Mouse (Mus musculus): Measurements from ENCODE around the gene Ly6g6f. TPM values are rescaled to one million over a fixed set of nuclear protein-coding genes. Genes with fewer than 3 reads are reported as not detected.

Gene Ly6g6f
- polyA plus RNA-seq, 2 experiments from 2014 or later = not detected

DNA sequence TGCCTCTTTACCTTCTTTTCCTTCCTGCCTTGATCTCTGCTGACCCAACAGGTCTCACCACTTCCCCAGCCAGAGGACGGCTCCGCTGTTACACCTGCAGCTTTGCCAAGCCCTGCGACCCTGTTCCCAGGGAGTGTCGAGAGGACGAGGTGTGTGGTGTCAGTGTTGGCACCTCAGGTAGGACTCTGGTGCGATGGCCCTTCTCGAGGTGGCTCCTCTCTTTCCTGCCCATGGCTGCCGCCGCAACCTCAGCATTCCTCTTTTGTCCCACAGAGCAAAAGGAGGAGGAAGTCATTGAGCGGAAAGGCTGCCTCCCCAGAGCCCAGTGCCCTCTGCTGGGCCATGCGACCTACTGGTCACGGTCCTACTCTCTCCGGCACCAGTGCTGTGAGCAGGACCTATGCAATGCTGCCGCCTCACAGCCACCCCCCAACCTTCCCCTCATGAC is 7.6 kb downstream of the Ly6g6f start, which contains the start of gene Ly6g6d:
Gene Ly6g6d (minus strand): TSS at position 280 of the 448 bp plus-strand sequence.
- ATAC-seq = no peak

DNA sequence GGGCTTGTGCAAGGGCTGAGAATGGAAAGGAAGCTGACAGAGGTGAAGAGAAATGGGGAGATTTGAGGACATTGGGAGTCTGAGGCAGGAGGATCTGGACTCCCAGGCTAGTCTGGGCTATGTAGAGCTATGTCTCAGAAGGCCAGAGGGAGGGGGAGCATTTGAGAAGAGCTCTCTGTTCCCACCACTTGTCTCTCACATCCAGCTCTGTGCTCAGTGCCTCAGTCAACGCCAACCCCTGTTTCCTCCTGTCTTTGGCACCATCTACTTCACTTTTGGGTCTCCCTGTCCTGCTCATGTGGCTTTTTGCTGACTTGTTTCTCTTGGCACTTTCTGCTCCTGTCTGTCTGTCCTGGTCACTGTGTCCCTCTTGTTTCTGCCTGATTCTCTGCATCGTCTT is 8.1 kb downstream of the Ly6g6f start:
- ATAC-seq = no peak

DNA sequence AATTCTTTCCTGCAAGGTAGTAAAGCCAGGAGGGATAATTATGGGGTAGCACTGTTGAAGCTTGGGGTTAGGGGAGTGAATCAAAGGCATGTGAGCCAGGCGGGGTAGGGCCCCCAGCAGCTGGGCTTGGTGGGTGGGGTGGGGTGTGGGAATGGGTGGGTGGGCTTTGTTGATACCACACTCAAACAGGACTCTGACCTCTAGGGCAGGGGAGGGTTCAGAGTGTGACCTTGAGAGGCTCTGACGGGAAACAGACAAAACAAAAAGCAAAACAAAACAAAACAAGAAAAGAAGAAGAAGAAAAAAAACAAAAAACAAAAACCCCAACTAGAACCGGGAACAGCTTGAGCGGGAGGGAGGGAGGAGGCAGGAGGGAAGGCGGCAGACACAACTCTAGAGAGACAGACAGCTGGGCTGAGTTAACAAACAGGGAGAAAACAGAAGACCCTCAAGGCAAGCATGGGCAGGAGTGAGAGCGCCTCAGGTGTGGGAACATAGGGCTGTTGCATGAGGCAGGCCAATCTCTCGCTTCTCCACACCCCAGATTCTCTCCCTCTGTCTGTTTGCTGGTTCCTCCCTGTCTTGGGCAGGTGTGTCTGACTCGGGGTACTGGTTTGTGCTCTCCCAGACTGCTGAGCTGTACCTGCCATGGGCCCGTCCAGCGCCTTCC is 8.8 kb downstream of the Ly6g6f start, which contains the start of gene Ly6g6e:
Gene Ly6g6e (plus strand): TSS at position 396 of the 670 bp plus-strand sequence.
- ATAC-seq = no peak

DNA sequence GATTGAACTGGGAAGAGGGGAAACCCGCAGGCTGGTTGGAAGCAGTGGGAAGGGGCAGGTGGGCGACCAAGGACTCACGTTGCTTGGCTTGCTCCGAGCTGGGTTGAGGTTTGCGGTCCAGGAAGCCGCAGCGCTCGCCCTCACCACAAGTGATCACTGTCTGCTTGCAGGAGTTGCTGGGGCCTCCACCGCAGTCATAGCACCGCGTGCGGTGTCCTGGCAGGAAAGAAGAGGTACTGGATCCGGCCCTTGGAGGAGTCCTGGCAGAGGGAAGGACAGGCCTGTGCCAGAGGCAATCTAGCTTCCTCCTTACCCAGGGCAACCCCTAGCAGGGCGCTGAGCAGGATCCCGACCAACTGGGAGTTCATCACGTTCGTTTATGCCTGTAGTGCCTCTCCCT is 11.3 kb downstream of the Ly6g6f start:
- no peak for ATAC-seq

DNA sequence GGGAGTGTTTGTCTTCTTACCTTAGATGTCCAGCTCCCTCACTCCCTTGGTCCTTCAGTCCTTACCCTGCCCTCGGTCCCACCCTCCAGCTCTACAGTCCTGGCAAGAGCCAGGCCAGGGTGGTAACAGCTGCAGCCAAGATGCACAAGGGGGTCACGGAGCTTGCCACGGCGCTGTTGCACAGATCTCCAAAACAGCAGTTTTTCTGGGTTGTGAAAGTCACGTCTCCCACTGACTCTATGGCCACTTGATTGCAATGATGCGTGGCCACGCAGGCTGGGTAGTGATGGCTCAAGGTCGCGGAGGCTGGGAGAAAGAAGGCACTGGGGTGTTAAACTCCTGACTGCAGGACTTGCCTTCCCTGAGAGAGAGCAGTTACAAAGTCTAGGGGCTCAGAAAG is 14.0 kb downstream of the Ly6g6f start:
- no peak for ATAC-seq

DNA sequence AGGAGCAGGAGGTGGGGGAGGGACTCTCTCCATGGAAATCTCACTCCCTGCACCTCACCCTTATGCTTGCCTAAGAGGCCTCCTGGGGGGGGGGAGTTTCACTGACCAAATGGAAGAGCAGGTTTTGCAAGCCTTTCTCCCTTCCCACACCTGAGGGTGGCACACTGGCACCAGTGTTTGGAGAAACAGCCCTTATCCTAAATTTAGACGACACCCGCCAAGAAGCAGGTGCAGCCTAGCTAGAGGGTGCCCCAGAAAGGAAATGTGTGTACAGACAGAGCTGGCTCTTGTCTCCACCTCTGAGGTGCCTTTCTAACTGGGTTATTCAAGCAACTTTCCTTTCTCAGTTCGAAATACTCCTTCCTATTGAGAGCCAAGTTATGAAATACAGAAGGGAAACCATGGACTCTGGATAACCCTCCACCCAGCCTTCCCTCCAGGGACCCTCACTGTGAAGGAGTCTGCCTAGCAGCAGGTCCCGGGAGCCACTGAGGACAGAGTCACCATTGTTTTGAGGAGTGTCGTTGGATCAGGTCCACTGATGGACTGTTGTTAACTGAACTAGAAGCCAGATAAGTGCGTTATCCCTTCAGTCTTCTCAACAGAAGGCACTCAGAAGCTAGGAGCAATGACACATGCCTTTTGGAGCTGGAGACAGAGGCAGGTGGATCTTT is 14.7 kb downstream of the Ly6g6f start:
- no peak for ATAC-seq

DNA sequence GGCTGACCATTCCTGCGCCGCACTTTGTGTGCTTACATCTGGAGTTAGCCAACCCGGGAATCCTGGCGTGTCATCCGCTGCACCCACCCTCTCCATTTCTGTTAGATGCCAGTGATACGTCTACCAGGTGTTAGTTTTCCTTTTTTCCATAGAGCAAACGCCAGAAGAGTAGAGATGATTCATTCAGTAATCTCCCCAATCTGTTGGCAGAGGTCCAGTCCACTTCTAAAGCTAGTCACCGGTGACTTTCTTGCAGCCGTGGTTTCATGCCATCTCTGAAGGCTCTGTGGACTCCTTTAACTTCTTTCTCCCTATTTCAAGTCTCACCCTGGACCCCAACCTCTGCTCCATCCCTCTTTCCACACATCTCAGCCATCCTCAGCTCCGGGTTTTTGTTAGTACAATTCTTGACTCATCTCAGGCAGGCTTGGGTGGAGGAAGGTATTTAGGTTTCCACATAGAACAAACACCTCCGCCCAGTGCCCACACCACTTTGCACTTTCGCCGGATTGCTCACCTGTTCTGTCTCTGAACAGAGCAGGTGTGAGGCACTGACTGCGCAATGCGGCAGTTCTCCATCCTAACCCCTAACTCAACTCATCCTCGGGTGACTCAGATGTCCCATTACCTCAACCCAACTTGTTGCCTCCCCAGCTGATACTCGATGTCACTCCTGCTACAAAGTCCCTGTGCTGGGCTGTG is 17.0 kb downstream of the Ly6g6f start:
- ATAC-seq = no peak

DNA sequence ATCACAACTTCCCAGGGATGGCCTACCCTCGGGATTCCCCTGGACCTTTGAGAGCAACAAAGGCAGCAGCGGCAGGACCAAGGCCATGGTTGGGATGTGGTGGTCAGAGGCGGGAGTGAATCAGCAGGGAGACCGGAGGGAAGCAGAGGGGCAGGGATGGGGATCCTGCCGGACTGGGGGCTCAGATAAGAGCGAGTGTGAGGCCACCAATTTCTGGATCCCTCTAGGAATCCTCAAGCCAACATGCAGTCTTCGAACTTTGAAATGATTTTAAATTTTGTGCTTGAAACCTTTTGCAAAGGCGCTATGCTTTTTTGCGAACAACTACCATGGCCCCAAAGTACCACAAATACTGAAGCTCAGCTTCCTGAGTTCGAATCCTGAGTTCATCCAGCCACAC is 19.3 kb downstream of the Ly6g6f start, which contains the start of gene Mpig6b:
Gene Mpig6b (minus strand): TSS at position 101 of the 400 bp plus-strand sequence.
- no peak for ATAC-seq

DNA sequence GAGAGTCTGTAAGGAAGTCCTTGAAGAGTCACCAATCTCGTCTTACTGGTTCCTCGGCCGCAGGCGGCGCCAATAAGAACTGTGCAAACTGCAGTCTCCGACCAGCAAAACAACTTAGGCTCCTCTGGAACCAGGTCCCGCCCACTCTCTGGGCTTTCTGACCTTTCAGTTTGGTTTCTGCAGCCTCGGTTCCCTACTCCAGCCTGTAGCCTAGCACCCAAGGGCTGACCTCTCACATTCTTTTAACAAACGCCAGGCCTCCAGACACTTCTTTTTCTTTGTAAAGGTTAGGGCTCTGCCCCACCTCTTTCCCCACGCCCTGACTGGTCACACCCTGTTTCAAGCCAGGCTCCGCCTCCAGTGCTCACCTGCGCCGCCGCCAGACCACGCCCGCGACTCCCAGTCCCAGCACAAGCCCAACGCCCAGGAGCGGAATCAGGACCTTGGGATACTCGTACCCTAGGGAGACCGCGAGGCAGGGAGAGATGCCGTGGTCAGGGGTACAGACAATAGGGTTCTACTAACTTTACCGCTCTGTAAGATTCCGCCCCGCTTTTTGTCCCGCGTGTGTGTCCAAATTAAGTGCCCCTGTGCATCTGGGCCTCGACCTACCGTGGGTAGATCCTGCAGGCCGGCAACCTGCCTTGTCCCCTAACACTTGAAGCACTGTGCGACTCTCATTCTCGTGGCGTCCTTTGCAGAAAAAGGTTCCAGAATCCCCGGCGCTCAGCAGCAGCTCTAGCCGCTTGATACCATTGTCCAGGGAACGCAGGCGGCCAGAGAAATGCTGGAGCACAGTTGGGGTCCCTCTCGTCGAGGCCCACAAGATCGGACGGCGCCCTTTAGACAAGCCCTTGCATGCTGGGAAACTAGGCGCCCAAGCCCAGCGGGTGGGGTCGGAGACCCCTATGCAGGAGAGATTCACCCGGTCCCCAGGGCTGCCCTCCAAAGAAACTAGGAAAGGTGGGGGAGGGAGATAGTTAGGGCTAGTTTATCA is 20.2 kb downstream of the Ly6g6f start, which contains the start of gene Ly6g6c:
Gene Ly6g6c (plus strand): TSS at position 438 of the 997 bp plus-strand sequence.
- peak; percentile 64 for ATAC-seq

DNA sequence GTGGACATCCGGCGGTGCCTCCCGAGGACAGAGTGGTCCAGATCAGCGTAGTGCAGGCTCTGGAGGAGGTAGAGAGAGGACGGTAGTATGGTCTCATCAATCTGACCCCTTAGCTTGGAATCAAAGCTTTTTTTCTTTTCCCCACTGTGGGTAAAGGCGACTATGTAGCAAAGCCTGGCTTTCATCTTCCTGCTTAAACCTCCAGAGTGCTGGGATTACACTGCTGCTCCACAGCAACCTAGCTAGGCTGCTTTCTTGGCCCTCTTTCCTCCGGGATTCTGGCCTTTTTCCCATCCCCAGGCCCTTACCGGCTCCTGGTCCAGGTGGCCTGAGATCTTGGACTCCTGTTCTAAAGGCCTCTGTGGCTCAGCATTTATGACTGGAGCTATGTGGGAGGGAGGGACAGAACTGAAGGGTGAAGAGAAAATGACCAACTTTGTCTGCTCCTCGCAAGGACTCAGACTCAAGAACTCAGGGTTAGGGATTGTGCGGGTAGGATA is 21.0 kb downstream of the Ly6g6f start:
- no peak for ATAC-seq

DNA sequence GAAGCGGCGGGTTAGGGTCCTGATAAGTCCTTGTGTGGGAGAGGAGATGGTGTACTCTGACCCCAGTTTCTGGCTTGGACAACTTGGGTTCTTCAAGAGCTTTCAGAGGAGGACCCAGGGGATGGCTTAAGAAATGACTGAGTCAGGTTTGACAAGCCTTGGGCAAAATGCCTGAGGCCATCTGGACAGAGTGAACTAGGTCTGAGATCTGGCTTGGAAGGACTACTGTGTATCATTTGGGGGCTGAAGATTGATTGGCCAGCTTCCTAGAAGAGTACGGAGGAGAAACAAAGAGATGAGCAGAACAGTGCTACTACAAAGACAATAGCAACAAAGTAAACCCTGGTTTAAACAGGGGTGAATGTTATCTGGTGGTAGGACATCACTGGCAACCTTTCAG is 21.9 kb downstream of the Ly6g6f start:
- ATAC-seq = no peak

DNA sequence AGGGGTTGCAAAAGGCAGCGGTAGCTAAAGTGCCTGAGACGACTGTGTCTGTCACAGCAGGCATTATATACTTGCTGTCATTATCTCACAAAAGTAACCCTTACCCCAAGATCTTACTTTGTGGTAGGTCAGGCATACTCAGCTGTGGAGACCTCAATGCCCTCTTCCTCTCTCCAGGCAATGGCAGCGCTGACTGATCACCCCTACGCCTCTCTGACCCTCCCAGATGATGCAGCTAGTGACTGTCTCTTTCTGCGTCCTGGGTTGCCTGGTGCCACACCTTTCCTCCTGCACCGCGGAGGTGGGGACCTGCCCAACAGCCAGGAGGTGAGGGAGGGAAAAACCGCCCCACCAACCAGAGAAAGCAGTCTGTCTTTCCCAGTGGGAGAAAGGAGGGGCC is 24.1 kb downstream of the Ly6g6f start:
- no peak for ATAC-seq

DNA sequence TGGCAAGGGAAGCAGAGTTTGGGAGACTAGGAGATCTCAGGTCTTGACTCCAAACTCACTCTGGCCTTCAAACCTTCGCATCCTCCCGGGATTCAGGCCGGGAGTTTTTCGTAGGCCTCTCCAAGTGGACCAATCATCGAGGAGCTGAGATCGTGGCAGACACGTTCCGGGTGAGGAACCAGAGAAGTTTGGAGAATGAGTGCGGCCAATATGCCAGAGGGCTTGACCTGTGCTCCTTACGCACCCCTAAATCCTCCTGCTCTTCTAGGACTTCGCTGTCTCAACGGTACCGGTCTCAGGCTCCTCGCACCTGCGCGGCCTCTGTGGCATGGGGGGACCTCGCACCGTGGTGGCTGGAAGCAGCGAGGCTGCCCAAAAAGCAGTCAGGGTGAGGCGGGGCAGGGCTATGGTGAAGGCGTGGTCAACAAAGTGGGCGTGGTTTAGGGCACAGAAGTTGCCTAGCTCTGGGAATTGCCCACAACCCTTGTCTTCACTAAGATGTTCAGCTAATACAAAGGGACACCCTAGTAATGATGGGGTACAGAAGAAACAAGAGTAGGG is 24.6 kb downstream of the Ly6g6f start:
- ATAC-seq = no peak

DNA sequence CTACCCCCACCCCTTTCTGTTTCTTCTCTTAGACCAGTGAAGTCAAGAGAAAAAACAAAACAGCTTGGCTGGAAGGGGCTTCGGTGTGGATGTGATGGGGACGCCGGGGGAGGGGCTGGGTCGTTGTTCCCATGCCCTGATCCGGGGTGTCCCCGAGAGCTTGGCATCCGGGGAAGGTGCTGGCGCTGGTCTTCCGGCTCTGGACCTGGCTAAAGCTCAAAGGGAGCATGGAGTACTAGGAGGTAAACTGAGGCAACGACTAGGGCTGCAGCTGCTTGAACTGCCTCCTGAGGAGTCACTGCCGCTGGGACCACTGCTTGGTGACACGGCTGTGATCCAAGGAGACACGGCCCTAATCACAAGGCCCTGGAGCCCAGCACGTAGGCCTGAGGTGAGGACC is 25.3 kb downstream of the Ly6g6f start:
- no peak for ATAC-seq

DNA sequence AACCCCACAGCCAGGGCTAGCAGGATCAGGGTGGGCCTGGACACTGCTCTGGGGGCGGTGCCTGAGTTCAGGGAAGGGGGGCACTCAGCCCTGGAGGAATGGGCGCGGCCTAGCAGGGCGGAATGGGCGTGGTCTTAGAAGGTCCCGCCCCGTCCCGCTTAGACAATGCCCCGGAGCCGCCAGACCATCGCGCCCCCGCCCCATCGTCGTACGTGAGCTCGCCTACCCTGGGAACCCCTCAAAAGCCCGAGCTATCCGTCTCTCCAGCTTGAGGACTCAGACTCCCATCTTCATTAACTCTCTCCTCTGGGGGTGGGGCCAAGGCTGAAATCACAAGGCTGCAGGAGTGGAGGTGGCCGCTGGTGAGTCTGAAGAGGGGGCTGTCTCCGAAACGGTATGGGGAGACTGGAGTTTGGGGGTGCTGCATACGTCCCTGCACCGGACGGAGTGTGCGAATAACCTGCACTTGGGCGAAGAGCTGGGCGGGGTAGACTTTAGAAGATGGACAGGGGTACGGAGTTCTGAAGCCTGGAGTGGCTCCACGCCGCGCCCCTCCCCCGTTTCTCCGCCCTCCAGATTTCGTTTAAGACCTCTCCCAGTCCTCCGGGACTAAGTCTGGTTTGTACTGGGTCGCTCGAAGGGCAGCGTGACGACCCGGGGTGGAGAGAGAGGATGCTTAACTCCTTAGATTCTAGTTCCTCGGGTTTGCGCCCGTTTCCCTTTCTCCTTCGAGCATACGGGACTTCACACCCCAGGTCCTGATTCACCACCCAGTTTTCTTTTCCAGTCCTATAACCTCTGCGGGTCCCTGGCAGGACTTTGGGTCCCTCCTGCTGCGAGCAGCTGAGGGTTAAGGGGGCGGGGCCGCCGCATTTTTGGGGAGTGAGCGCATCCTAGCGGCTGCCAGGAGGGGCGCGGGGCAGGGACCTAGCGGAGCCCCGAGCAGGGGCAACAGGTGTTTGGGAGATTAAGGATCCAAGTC is 26.2 kb downstream of the Ly6g6f start, which contains the start of gene Ddah2:
Gene Ddah2 (plus strand): TSS at position 125 of the 982 bp plus-strand sequence.
- ATAC-seq = peak; percentile 93

DNA sequence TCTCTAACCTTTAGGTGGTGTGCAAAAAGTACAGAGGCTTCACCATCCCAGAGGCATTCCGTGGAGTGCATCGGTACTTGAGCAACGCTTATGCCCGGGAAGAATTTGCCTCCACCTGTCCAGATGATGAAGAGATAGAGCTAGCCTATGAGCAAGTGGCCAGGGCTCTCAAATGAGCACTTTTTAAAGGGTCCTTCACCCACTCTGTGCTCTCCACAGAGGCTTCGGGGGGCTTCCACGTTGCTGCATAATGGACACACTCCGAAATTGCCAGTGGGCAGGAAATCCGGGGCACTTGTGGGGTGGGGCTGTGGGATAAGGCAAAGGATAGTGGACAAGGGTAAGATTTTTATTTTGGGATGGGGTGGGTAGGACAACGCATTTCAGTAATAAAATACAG is 27.1 kb downstream of the Ly6g6f start:
- ATAC-seq = no peak

DNA sequence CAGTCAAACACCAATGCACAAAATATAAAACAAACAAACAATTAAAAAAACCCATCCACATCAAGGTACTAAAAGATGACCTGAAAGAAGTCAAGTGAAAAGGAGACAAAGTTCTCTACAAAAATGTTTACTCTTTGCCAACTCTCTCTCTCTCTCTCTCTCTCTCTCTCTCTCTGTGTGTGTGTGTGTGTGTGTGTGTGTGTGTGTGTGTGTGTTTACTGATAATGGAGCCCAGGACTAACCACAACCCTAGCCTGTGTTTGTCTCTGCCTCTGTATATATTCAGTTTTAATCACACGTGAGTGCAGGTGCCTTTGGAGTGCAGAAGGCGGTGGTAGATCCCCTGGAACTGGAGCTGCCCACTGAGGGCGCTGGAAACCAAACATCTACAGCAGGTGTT is 28.3 kb downstream of the Ly6g6f start:
- ATAC-seq = no peak

DNA sequence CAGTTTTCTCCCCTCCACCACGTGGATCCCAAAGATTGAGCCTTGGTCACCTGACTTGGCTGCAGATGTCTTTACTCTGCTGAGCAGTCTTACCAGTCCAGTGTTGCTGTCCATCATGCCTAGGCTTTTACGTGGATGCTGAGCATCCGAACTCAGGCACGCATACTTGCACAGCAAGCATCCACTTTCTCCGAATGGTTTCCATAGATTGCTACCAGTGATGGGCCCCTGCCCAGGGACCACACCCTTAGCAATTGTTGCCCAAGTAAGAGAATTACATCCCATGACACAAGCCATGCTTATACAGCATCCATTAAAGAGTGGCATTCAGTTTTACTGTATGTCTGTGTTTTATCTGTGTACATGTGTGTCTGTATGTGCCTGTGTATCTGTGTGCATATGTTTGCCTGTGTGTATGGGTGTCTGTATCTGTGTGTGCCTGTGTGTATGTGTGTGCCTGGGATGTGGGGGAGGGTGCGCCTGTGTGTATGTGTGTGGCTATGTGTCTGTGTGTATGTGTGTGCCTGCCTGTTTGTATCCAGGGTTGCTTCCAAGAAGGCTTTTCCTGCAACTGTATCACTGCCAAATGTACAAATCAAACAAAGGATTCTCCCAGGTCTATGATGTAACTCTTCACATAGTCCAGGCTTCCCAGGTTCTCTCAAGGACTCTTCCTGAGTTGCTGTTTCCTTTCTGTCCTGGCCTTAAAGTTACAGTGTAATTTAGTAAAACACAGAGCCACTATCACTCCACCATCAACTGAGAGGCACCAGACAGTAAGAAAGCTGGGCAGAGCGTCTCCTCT is 29.5 kb downstream of the Ly6g6f start:
- no peak for ATAC-seq

DNA sequence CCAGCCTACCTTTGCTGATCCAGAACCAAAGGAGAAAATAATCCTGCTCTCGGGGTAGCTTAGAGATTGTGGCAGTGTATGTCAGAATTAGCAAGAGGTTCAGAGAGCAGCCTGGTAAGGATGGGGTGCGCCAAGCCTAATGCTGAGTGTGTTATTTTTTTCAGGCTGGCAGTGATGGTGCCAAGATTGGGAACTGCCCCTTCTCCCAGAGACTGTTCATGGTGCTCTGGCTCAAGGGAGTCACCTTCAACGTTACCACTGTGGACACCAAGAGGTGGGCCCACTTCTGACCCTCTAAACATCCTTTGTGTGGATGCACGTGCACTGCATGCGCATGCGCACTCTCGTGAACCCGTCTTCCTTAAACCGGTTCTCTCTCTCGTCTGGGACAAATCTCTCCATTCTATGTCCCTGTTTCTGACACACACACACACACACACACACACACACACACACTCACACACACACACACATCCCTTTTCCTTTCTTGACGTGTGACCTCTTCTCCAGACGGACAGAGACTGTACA is 33.1 kb downstream of the Ly6g6f start:
- no peak for ATAC-seq
